Comparison of ENCODE assay signal across 20 mouse cellular contexts in genomic region chr17:46052146-46052545, GRCm38 (mm10). TPM values are rescaled to one million over a fixed set of nuclear protein-coding genes. Genes with fewer than 3 reads are reported as not detected.
DNase-seq lines count a peak whose midpoint lies in the region; ATAC-seq and TF ChIP-seq lines count a peak whose summit lies in the region.
"Had no signal": no experiment of that assay in that cellular context is flagged by ENCODE, and none has a peak within 500 bp of the region (broad histone marks: within the 10 kb centered on the region; RNA-seq: fewer than 3 reads in every experiment).

No protein-coding gene starts in this region.

- H3K27me3 ChIP-seq in heart, embryonic 12.5 days (replicated peaks): peaks cover 12% of the 10 kb centered on the region; the same call in 1 of the 2 replicates
- H3K27me3 ChIP-seq in heart, embryonic 11.5 days (ENCODE audit: control insufficient read depth, insufficient read depth, low read length): no peaks in the 10 kb centered on the region
- H3K27me3 ChIP-seq in kidney, adult 2 months (replicated peaks; ENCODE audit: control insufficient read depth, insufficient read depth, low read length): no peaks in the 10 kb centered on the region
- no peaks in the 10 kb centered on the region for H3K27me3 ChIP-seq in stomach, embryonic 15.5 days (replicated peaks)
- no peaks in the 10 kb centered on the region for H3K27me3 ChIP-seq in stomach, postnatal 0 days (ENCODE audit: control insufficient read depth, insufficient read depth, low read length)
- H3K27me3 ChIP-seq: embryonic facial prominence, embryonic 12.5 days; neural tube, embryonic 15.5 days had no signal

- no peak overlapping the region for H3K27ac ChIP-seq in heart, embryonic 12.5 days (ENCODE audit: poor library complexity, severe bottlenecking)
- H3K27ac ChIP-seq in heart, embryonic 11.5 days (ENCODE audit: low read depth, low read length): no peak overlapping the region
- H3K27ac ChIP-seq in kidney, adult 2 months (ENCODE audit: insufficient read depth, low read depth, low read length): no peak overlapping the region
- H3K27ac ChIP-seq in stomach, embryonic 15.5 days: no peak overlapping the region
- no peak overlapping the region for H3K27ac ChIP-seq in stomach, postnatal 0 days (replicated peaks)
- H3K27ac ChIP-seq: embryonic facial prominence, embryonic 12.5 days; neural tube, embryonic 15.5 days had no signal

- no peak for TF ChIP-seq CTCF in kidney, adult 2 months (conservative IDR thresholded peaks at IDR 0.05; ENCODE audit: insufficient read depth, insufficient read length, low read depth, low read length)
- TF ChIP-seq CTCF in stomach, postnatal 0 days (IDR thresholded peaks at IDR 0.05; ENCODE audit: low read depth): no peak

- H3K9me3 ChIP-seq in heart, embryonic 12.5 days (replicated peaks): peaks cover 4% of the 10 kb centered on the region; the same call in 1 of the 2 replicates
- H3K9me3 ChIP-seq in heart, embryonic 11.5 days (replicated peaks; ENCODE audit: control insufficient read depth, low read length): peaks cover 6% of the 10 kb centered on the region
- H3K9me3 ChIP-seq in stomach, embryonic 15.5 days: no peaks in the 10 kb centered on the region
- H3K9me3 ChIP-seq in stomach, postnatal 0 days (ENCODE audit: control insufficient read depth, low read length): no peaks in the 10 kb centered on the region; the same call in 1 of the 2 replicates
- H3K9me3 ChIP-seq: neural tube, embryonic 15.5 days had no signal

- H3K4me2 ChIP-seq in heart, embryonic 12.5 days: no peak overlapping the region
- H3K4me2 ChIP-seq in heart, embryonic 11.5 days: no peak overlapping the region
- H3K4me2 ChIP-seq in stomach, embryonic 15.5 days: no peak overlapping the region
- H3K4me2 ChIP-seq in stomach, postnatal 0 days (replicated peaks; ENCODE audit: low read depth): no peak overlapping the region
- H3K4me2 ChIP-seq: embryonic facial prominence, embryonic 12.5 days; liver, embryonic 11.5 days; neural tube, embryonic 15.5 days had no signal

- H3K4me3 ChIP-seq in heart, embryonic 12.5 days: no peak overlapping the region
- H3K4me3 ChIP-seq in heart, embryonic 11.5 days (ENCODE audit: low read depth, low read length): no peak overlapping the region
- no peak overlapping the region for H3K4me3 ChIP-seq in kidney, adult 2 months (ENCODE audit: insufficient read depth, low read depth, low read length)
- no peak overlapping the region for H3K4me3 ChIP-seq in stomach, embryonic 15.5 days (replicated peaks)
- no peak overlapping the region for H3K4me3 ChIP-seq in stomach, postnatal 0 days (ENCODE audit: low read depth, low read length)
- H3K4me3 ChIP-seq: embryonic facial prominence, embryonic 12.5 days; myocyte; neural tube, embryonic 15.5 days had no signal

- H3K36me3 ChIP-seq in heart, embryonic 12.5 days: no peaks in the 10 kb centered on the region
- H3K36me3 ChIP-seq in heart, embryonic 11.5 days (ENCODE audit: control insufficient read depth, insufficient read depth, low read length): no peaks in the 10 kb centered on the region
- H3K36me3 ChIP-seq in kidney, adult 2 months (ENCODE audit: control insufficient read depth, insufficient read depth, low read length): no peaks in the 10 kb centered on the region
- no peaks in the 10 kb centered on the region for H3K36me3 ChIP-seq in stomach, embryonic 15.5 days
- H3K36me3 ChIP-seq in stomach, postnatal 0 days (ENCODE audit: control insufficient read depth, insufficient read depth, low read length): no peaks in the 10 kb centered on the region
- H3K36me3 ChIP-seq: embryonic facial prominence, embryonic 12.5 days; neural tube, embryonic 15.5 days had no signal

- H3K9ac ChIP-seq in heart, embryonic 12.5 days: no peak overlapping the region
- no peak overlapping the region for H3K9ac ChIP-seq in heart, embryonic 11.5 days (ENCODE audit: low read depth, low read length)
- no peak overlapping the region for H3K9ac ChIP-seq in stomach, embryonic 15.5 days
- no peak overlapping the region for H3K9ac ChIP-seq in stomach, postnatal 0 days (ENCODE audit: low read length)
- H3K9ac ChIP-seq: embryonic facial prominence, embryonic 12.5 days; neural tube, embryonic 15.5 days had no signal

- H3K4me1 ChIP-seq in heart, embryonic 12.5 days (replicated peaks): peaks cover 6% of the 10 kb centered on the region
- peaks cover 6% of the 10 kb centered on the region; the same call in 1 of the 2 replicates for H3K4me1 ChIP-seq in heart, embryonic 11.5 days (ENCODE audit: control insufficient read depth, insufficient read depth, low read length)
- H3K4me1 ChIP-seq in kidney, adult 2 months (ENCODE audit: control insufficient read depth, insufficient read depth, low read length): no peaks in the 10 kb centered on the region
- peaks cover 12% of the 10 kb centered on the region; the same call in 1 of the 2 replicates for H3K4me1 ChIP-seq in stomach, embryonic 15.5 days
- H3K4me1 ChIP-seq in stomach, postnatal 0 days (replicated peaks; ENCODE audit: control insufficient read depth, insufficient read depth): no peaks in the 10 kb centered on the region
- H3K4me1 ChIP-seq: neural tube, embryonic 15.5 days had no signal

- WGBS in heart, embryonic 12.5 days: 23% methylated on average over 3 of the region's 3 CpGs
- 28% methylated on average over 3 of the region's 3 CpGs for WGBS in heart, embryonic 11.5 days (ENCODE audit: insufficient replicate concordance)
- WGBS in kidney, adult 2 months: 29% methylated on average over 3 of the region's 3 CpGs
- WGBS in stomach, embryonic 15.5 days: 38% methylated on average over 3 of the region's 3 CpGs
- 19% methylated on average over 3 of the region's 3 CpGs for WGBS in stomach, postnatal 0 days

- ATAC-seq in heart, embryonic 12.5 days (ENCODE audit: insufficient number of reproducible peaks, low FRiP score): peak; percentile 41; the same call in 1 of the 2 replicates
- no peak for ATAC-seq in heart, embryonic 11.5 days (replicated peaks; ENCODE audit: insufficient number of reproducible peaks, low FRiP score, low TSS enrichment)
- ATAC-seq in stomach, embryonic 15.5 days (ENCODE audit: insufficient read depth, low FRiP score, low read depth): 0 out of 2 replicates have a peak, but pooled peaks have one; percentile 13
- no peak; the same call in 1 of the 2 replicates for ATAC-seq in stomach, postnatal 0 days (ENCODE audit: low FRiP score, low TSS enrichment)
- no peak for ATAC-seq in granulocyte monocyte progenitor cell, adult 5-6 weeks (replicated peaks; ENCODE audit: poor library complexity, severe bottlenecking)
- ATAC-seq in megakaryocyte progenitor cell, adult 5-6 weeks (replicated peaks; ENCODE audit: poor library complexity): no peak
- ATAC-seq: activated CD4-positive, CD25-positive, alpha-beta regulatory T cell, adult 4 months; Patski had no signal

- DNase-seq in kidney, postnatal 14 days: peak; percentile 43
- no peak for DNase-seq in kidney, adult 2 months
- no peak for DNase-seq in stomach, postnatal 0 days (ENCODE audit: low spot score)
- DNase-seq: adrenal gland, postnatal 25 days; cerebellum, adult 18-20 months; gastrocnemius, postnatal 10 days; midbrain, embryonic 14.5 days; retina, postnatal 1 day; thymus, adult 2 months had no signal

- no peak for TF ChIP-seq POLR2A in kidney, adult 2 months (IDR thresholded peaks at IDR 0.05; ENCODE audit: low read depth, low read length)

- no peak for TF ChIP-seq EP300 in stomach, postnatal 0 days (optimal IDR thresholded peaks at IDR 0.05)

RNA-seq across cellular contexts. Expression of gene Vegfa, which starts 20.0 kb away (rescaled TPM):
- polyA plus RNA-seq in heart, embryonic 12.5 days (2016; fragmentation: Nextera tagmentation; extraction: Ambion mirVana): 6.5 and 6.9 TPM in 2 replicates
- 4.9 and 7.4 TPM in 2 replicates for polyA plus RNA-seq in heart, embryonic 11.5 days (2014; fragmentation: Nextera tagmentation; extraction: Ambion mirVana)
- polyA plus RNA-seq in kidney, adult 2 months (2012; rRNA removed): 336 and 398 TPM in 2 replicates
- 4.9 and 5.7 TPM in 2 replicates for polyA plus RNA-seq in stomach, embryonic 15.5 days (2015; fragmentation: Nextera tagmentation; extraction: Ambion mirVana)
- 2.4 and 3.1 TPM in 2 replicates for polyA plus RNA-seq in stomach, postnatal 0 days (2015; fragmentation: Nextera tagmentation; extraction: Ambion mirVana)
- 21.2 and 28.6 TPM in 2 replicates for total RNA-seq in granulocyte monocyte progenitor cell, adult 5-6 weeks (2014; fragmentation: Nextera tagmentation)
- total RNA-seq in granulocyte monocyte progenitor cell, adult 5-6 weeks (2017): 34.3 and 41.4 TPM in 2 replicates
- 32.8 and 38.3 TPM in 2 replicates for total RNA-seq in megakaryocyte progenitor cell, adult 5-6 weeks (2015)
- 47.8 and 54.2 TPM in 2 replicates for total RNA-seq in megakaryocyte progenitor cell, adult 5-6 weeks (2017)
- polyA plus RNA-seq: activated CD4-positive, CD25-positive, alpha-beta regulatory T cell, adult 4 months had no signal

RNA-seq across cellular contexts. Expression of gene Mrps18a, which starts 58.6 kb away (rescaled TPM):
- 121 and 125 TPM in 2 replicates for polyA plus RNA-seq in heart, embryonic 12.5 days (2016; fragmentation: Nextera tagmentation; extraction: Ambion mirVana)
- polyA plus RNA-seq in heart, embryonic 11.5 days (2014; fragmentation: Nextera tagmentation; extraction: Ambion mirVana): 118 and 123 TPM in 2 replicates
- 94.6 and 120 TPM in 2 replicates for polyA plus RNA-seq in kidney, adult 2 months (2012; rRNA removed)
- polyA plus RNA-seq in stomach, embryonic 15.5 days (2015; fragmentation: Nextera tagmentation; extraction: Ambion mirVana): 128 and 137 TPM in 2 replicates
- 94.9 and 99.0 TPM in 2 replicates for polyA plus RNA-seq in stomach, postnatal 0 days (2015; fragmentation: Nextera tagmentation; extraction: Ambion mirVana)
- 70.4 and 96.2 TPM in 2 replicates for total RNA-seq in granulocyte monocyte progenitor cell, adult 5-6 weeks (2014; fragmentation: Nextera tagmentation)
- total RNA-seq in granulocyte monocyte progenitor cell, adult 5-6 weeks (2017): 47.9 and 53.2 TPM in 2 replicates
- 50.5 and 56.3 TPM in 2 replicates for total RNA-seq in megakaryocyte progenitor cell, adult 5-6 weeks (2015)
- 55.4 and 59.2 TPM in 2 replicates for total RNA-seq in megakaryocyte progenitor cell, adult 5-6 weeks (2017)

Comparison
In these comparisons a context has a peak if more than half of its experiments do, and no peak if none do; other contexts are left out.
1. ATAC-seq: peak in heart, embryonic 12.5 days (single experiment) and stomach, embryonic 15.5 days (single experiment); none in heart, embryonic 11.5 days (single experiment), stomach, postnatal 0 days (single experiment), granulocyte monocyte progenitor cell, adult 5-6 weeks (single experiment) and megakaryocyte progenitor cell, adult 5-6 weeks (single experiment).
2. RNA of gene Vegfa, which starts 20.0 kb away (polyA plus RNA-seq): 336 to 398 TPM in kidney, adult 2 months; 4.9 to 7.4 TPM in heart, embryonic 11.5 days, 6.5 to 6.9 TPM in heart, embryonic 12.5 days, 4.9 to 5.7 TPM in stomach, embryonic 15.5 days and 2.4 to 3.1 TPM in stomach, postnatal 0 days; every median in the first group is over 10 times any median in the second.